Mouse (Mus musculus): ENCODE results near the gene Gm20388. TPM values are rescaled to one million over a fixed set of nuclear protein-coding genes. Genes with fewer than 3 reads are reported as not detected.

Gene Gm20388
- polyA plus RNA-seq, 1 experiment = not detected

DNA sequence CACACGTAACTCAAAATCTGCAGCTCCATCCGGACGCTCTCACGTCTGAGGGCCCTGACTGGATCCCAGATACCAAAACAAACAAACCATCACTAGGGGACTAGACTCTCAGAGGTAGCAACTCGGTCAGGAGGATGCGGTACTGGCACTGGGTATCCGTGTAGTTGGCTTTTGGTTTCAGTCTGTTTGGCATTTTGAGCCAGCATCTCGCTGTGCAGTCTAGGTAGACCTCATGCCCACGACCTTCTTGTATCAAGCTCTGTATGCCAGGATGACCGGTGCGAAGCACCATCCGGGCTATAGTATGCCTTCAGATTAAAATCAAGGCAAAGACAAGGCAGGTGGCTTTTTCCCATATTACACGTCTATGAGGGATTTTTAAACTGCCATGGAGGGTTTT is 3916.9 kb downstream of the Gm20388 start:
- Histone ChIP-seq H3K4me3 (ENCODE audit: insufficient read depth, low read depth, low read length) (no peak overlapping the region), H3K27ac (ENCODE audit: insufficient read depth, low read depth, low read length) (no peak overlapping the region), H3K4me1 (ENCODE audit: control insufficient read depth, insufficient read depth, low read length) (no peaks in the 10 kb centered on the region)
- TF ChIP-seq CTCF (IDR thresholded peaks at IDR 0.05; ENCODE audit: insufficient read depth, low read depth, low read length) = no peak
- 88% methylated on average over 13 of the region's 13 CpGs for WGBS

DNA sequence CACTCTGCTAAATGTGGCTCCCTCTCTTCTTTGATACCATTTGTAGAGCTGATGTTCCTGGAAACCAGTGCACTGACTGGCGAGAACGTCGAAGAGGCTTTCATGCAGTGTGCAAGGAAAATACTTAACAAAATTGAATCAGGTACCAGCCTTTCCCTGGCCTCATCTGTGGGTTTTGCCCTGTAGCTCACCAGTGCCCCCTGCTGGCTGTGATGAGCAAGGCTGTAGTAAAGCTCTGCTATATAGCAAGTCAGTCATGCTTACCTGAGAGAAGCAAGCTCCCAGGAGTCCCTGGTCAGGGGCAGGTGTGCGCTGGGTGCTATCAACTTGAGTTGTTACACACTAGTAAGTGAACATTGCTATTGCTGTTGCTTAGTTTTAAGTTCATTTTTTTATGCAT is 3922.1 kb downstream of the Gm20388 start:
- Histone ChIP-seq H3K27ac (ENCODE audit: insufficient read depth, low read depth, low read length) (no peak overlapping the region), H3K4me3 (ENCODE audit: insufficient read depth, low read depth, low read length) (no peak overlapping the region), H3K4me1 (ENCODE audit: control insufficient read depth, insufficient read depth, low read length) (no peaks in the 10 kb centered on the region; the same call in 1 of the 2 replicates)
- no peak for TF ChIP-seq POLR2A (IDR thresholded peaks at IDR 0.05; ENCODE audit: insufficient read depth, low read depth, low read length)
- peak; percentile 79; the same call in 1 of the 2 replicates for TF ChIP-seq CTCF (IDR thresholded peaks at IDR 0.05; ENCODE audit: insufficient read depth, low read depth, low read length)
- WGBS = 89% methylated on average over 4 of the region's 4 CpGs

DNA sequence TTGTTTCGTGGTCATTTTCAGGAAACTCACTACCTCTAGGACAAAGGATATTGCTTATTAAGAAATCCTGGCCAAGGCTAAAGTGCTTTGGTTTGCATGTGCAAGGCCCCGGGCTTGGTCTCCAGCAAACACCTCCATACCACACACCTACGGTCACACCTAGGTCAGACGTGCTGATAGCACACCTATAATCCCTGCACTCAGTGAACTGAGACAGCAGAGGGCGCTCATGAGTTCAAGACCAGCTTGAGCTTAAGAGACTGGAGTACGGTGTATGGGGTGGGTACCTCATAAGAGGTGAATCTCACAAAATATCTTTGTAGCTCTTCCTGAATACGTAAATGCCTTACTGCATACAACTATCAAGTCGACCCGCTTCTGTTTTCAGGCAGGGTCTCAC is 3924.8 kb downstream of the Gm20388 start:
- no peak overlapping the region for H3K27ac ChIP-seq (ENCODE audit: insufficient read depth, low read depth, low read length)
- H3K4me1 ChIP-seq (ENCODE audit: control insufficient read depth, insufficient read depth, low read length) = peaks cover 3% of the 10 kb centered on the region
- H3K4me3 ChIP-seq (ENCODE audit: insufficient read depth, low read depth, low read length) = no peak overlapping the region
- 53% methylated on average over 9 of the region's 9 CpGs for WGBS
- TF ChIP-seq CTCF (IDR thresholded peaks at IDR 0.05; ENCODE audit: insufficient read depth, low read depth, low read length) (peak; percentile 55; the same call in 1 of the 2 replicates), POLR2A (IDR thresholded peaks at IDR 0.05; ENCODE audit: insufficient read depth, low read depth, low read length) (no peak)

- 51% methylated on average over 6 of the region's 6 CpGs for WGBS
These were observed 3925.7 kb downstream of the Gm20388 start for GRCm38 (mm10) chr8:123836354-123836753.

DNA sequence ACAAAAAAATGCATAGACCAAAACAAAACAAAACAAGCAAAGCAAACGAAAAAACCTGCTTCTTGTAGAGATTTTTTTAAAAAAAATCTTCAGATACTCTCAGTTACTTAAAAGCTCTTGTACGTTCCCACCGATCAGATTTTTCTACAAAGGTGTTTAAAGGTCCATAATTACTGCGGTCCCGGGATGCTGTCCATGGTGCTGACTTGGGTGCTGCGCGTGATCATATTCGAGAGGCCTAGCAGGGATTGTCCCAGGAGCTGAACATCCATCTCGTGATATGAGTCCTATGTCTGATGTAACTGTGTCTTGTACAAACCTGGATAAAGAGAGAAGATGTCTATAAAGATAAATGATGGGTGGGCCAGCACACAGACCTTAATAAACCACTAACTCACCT is 3927.9 kb downstream of the Gm20388 start:
- peaks cover 20% of the 10 kb centered on the region for H3K4me1 ChIP-seq (ENCODE audit: control insufficient read depth, insufficient read depth, low read length)
- H3K4me3 ChIP-seq (ENCODE audit: insufficient read depth, low read depth, low read length) = no peak overlapping the region
- WGBS = 79% methylated on average over 9 of the region's 9 CpGs
- H3K27ac ChIP-seq (ENCODE audit: insufficient read depth, low read depth, low read length) = no peak overlapping the region
- TF ChIP-seq POLR2A (IDR thresholded peaks at IDR 0.05; ENCODE audit: insufficient read depth, low read depth, low read length) = no peak
- TF ChIP-seq CTCF (IDR thresholded peaks at IDR 0.05; ENCODE audit: insufficient read depth, low read depth, low read length) = no peak

More at GRCm38 (mm10) chr8:123836354-123836753, 3925.7 kb downstream of the Gm20388 start:
- Histone ChIP-seq H3K27ac (ENCODE audit: insufficient read depth, low read depth, low read length) (no peak overlapping the region), H3K4me3 (ENCODE audit: insufficient read depth, low read depth, low read length) (no peak overlapping the region), H3K4me1 (ENCODE audit: control insufficient read depth, insufficient read depth, low read length) (peaks cover 9% of the 10 kb centered on the region)
- TF ChIP-seq CTCF (IDR thresholded peaks at IDR 0.05; ENCODE audit: insufficient read depth, low read depth, low read length) = no peak
- no peak for TF ChIP-seq POLR2A (IDR thresholded peaks at IDR 0.05; ENCODE audit: insufficient read depth, low read depth, low read length)

- Histone ChIP-seq H3K4me3 (ENCODE audit: insufficient read depth, low read depth, low read length) (no peak overlapping the region), H3K27ac (ENCODE audit: insufficient read depth, low read depth, low read length) (peak overlapping the region; percentile 77; the same call in 1 of the 2 replicates), H3K4me1 (ENCODE audit: control insufficient read depth, insufficient read depth, low read length) (peaks cover 27% of the 10 kb centered on the region)
- 56% methylated on average over 15 of the region's 15 CpGs for WGBS
- no peak for TF ChIP-seq CTCF (IDR thresholded peaks at IDR 0.05; ENCODE audit: insufficient read depth, low read depth, low read length)
- TF ChIP-seq POLR2A (IDR thresholded peaks at IDR 0.05; ENCODE audit: insufficient read depth, low read depth, low read length) = no peak
These were observed 3930.1 kb downstream of the Gm20388 start for GRCm38 (mm10) chr8:123840578-123841345.

GRCm38 (mm10) chr8:123842086-123842485 is 3931.4 kb downstream of the Gm20388 start:
- no peak overlapping the region for H3K27ac ChIP-seq (ENCODE audit: insufficient read depth, low read depth, low read length)
- 64% methylated on average over 12 of the region's 12 CpGs for WGBS
- H3K4me1 ChIP-seq (ENCODE audit: control insufficient read depth, insufficient read depth, low read length) = peaks cover 37% of the 10 kb centered on the region
- no peak overlapping the region for H3K4me3 ChIP-seq (ENCODE audit: insufficient read depth, low read depth, low read length)
- TF ChIP-seq CTCF (IDR thresholded peaks at IDR 0.05; ENCODE audit: insufficient read depth, low read depth, low read length) = no peak
- TF ChIP-seq POLR2A (IDR thresholded peaks at IDR 0.05; ENCODE audit: insufficient read depth, low read depth, low read length) = no peak

- TF ChIP-seq CTCF (IDR thresholded peaks at IDR 0.05; ENCODE audit: insufficient read depth, low read depth, low read length) = no peak
- no peak for TF ChIP-seq POLR2A (IDR thresholded peaks at IDR 0.05; ENCODE audit: insufficient read depth, low read depth, low read length)
- H3K4me1 ChIP-seq (ENCODE audit: control insufficient read depth, insufficient read depth, low read length) = peaks cover 52% of the 10 kb centered on the region
- H3K27ac ChIP-seq (ENCODE audit: insufficient read depth, low read depth, low read length) = no peak overlapping the region
- no peak overlapping the region for H3K4me3 ChIP-seq (ENCODE audit: insufficient read depth, low read depth, low read length)
- 72% methylated on average over 7 of the region's 7 CpGs for WGBS
These were observed 3933.7 kb downstream of the Gm20388 start for GRCm38 (mm10) chr8:123844341-123844740.

- no peak overlapping the region for H3K4me3 ChIP-seq (ENCODE audit: insufficient read depth, low read depth, low read length)
- H3K4me1 ChIP-seq (ENCODE audit: control insufficient read depth, insufficient read depth, low read length) = peaks cover 57% of the 10 kb centered on the region
- no peak for TF ChIP-seq CTCF (IDR thresholded peaks at IDR 0.05; ENCODE audit: insufficient read depth, low read depth, low read length)
- no peak for TF ChIP-seq POLR2A (IDR thresholded peaks at IDR 0.05; ENCODE audit: insufficient read depth, low read depth, low read length)
- no peak overlapping the region for H3K27ac ChIP-seq (ENCODE audit: insufficient read depth, low read depth, low read length)
- WGBS = 82% methylated on average over 13 of the region's 13 CpGs
These were observed 3934.5 kb downstream of the Gm20388 start for GRCm38 (mm10) chr8:123845114-123845513.

All from olfactory bulb, adult 2 months (tissue).